Mouse (Mus musculus): ENCODE data around the gene Kcng4. TPM values are rescaled to one million over a fixed set of nuclear protein-coding genes. Genes with fewer than 3 reads are reported as not detected.

Gene Kcng4
- polyA plus RNA-seq, 1 experiment from 2014 or later = 0.49 TPM

DNA sequence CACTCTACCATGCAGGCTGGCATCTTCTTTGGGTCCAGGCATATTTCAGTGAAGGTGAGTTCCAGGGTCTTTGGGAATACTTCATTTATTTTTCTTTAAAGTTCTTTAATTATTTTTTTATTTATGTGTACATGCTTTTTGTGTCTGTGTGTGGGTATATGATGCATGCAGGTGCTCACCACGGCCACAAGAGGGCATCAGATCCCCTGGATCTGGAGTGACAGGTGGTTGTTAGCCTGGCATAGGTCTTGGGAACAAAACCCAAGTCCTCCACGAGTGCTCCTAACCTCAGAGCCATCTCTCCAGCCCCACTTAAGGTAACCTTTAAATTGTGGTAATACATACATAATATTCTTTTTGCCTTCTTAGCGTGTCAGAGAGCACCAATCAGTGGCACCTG lies 10.7 kb upstream of the Kcng4 start:
- Histone ChIP-seq H3K4me3 (ENCODE audit: low read depth, low read length) (no peak overlapping the region), H3K27ac (replicated peaks) (no peak overlapping the region), H3K4me1 (replicated peaks; ENCODE audit: control insufficient read depth, insufficient read depth) (no peaks in the 10 kb centered on the region), H3K9ac (ENCODE audit: low read length) (no peak overlapping the region), H3K36me3 (ENCODE audit: control insufficient read depth, insufficient read depth, low read length) (no peaks in the 10 kb centered on the region), H3K9me3 (ENCODE audit: control insufficient read depth, low read length) (no peaks in the 10 kb centered on the region), H3K4me2 (replicated peaks; ENCODE audit: low read depth) (no peak overlapping the region), H3K27me3 (ENCODE audit: control insufficient read depth, insufficient read depth, low read length) (no peaks in the 10 kb centered on the region)
- TF ChIP-seq CTCF (IDR thresholded peaks at IDR 0.05; ENCODE audit: low read depth) = peak; percentile 45
- no peak for TF ChIP-seq EP300 (optimal IDR thresholded peaks at IDR 0.05)
- no peak for ATAC-seq (ENCODE audit: low FRiP score, low TSS enrichment)
- DNase-seq (ENCODE audit: low spot score) = no peak
- 74% methylated on average over 3 of the region's 3 CpGs for WGBS

DNA sequence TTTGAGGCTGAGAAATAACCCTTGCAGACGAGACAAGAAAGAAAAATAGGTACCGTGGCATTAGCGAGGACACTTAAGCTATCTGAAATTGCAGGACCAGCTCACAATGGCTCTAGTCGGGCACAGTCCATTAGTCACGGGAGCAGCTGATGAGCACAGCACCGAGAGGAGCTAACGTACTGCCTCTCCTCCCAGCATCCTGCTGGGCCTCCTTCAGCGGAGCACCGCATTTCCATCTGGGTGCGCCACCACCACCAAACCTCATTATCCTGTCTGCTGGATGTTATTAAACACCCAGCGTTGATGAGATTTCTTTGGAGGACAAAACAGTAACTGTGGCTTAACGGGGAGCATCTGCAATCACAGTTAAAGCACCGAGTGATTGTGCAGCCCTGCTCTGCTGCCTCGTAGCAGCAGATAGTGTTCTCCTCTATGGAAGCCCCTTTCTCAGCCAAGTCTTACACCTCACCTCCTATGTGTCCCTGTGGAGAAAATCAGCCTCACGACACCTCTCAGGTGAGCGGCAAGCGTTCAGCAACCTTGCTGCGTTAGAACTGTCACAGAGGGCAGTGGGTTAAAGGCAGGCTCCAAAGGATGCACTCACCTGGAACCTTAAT lies 9.6 kb upstream of the Kcng4 start:
- no peaks in the 10 kb centered on the region for H3K4me1 ChIP-seq (replicated peaks; ENCODE audit: control insufficient read depth, insufficient read depth)
- no peaks in the 10 kb centered on the region for H3K27me3 ChIP-seq (ENCODE audit: control insufficient read depth, insufficient read depth, low read length)
- H3K27ac ChIP-seq (replicated peaks) = no peak overlapping the region
- no peak overlapping the region for H3K9ac ChIP-seq (ENCODE audit: low read length)
- ATAC-seq (ENCODE audit: low FRiP score, low TSS enrichment) = no peak
- no peak overlapping the region for H3K4me3 ChIP-seq (ENCODE audit: low read depth, low read length)
- no peak for DNase-seq (ENCODE audit: low spot score)
- TF ChIP-seq CTCF (IDR thresholded peaks at IDR 0.05; ENCODE audit: low read depth) = no peak
- 71% methylated on average over 18 of the region's 18 CpGs for WGBS
- H3K9me3 ChIP-seq (ENCODE audit: control insufficient read depth, low read length) = no peaks in the 10 kb centered on the region
- no peaks in the 10 kb centered on the region for H3K36me3 ChIP-seq (ENCODE audit: control insufficient read depth, insufficient read depth, low read length)
- H3K4me2 ChIP-seq (replicated peaks; ENCODE audit: low read depth) = no peak overlapping the region

DNA sequence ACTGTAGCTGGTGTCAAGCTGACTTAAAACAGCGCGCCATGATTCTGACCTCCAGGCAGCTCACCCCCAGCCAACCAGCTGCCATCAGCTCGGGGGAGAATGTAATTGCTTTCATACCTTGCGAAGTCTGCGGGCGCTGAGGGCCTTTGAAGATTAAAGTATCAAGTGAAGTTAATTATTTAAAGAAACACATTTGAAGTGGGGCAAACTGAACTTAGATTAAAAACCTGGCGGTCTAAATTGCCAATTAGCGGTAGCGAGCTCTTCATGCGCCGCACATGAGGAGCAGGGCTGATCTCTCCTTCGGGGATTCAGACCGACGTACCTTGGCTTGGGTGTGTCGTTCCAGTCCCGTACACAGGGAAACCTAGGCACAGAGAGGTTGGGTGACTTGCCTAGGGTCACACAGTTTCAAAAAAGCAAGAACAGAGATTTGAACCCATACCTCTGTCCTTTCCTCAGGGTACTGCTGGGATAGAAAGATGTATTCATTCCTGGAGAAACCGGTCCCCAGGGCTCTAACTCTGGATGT lies 9.0 kb upstream of the Kcng4 start:
- Histone ChIP-seq H3K36me3 (ENCODE audit: control insufficient read depth, insufficient read depth, low read length) (no peaks in the 10 kb centered on the region), H3K27ac (replicated peaks) (no peak overlapping the region), H3K27me3 (ENCODE audit: control insufficient read depth, insufficient read depth, low read length) (no peaks in the 10 kb centered on the region), H3K4me3 (ENCODE audit: low read depth, low read length) (no peak overlapping the region), H3K4me1 (replicated peaks; ENCODE audit: control insufficient read depth, insufficient read depth) (no peaks in the 10 kb centered on the region), H3K4me2 (replicated peaks; ENCODE audit: low read depth) (no peak overlapping the region), H3K9me3 (ENCODE audit: control insufficient read depth, low read length) (no peaks in the 10 kb centered on the region), H3K9ac (ENCODE audit: low read length) (no peak overlapping the region)
- ATAC-seq (ENCODE audit: low FRiP score, low TSS enrichment) = no peak
- no peak for DNase-seq (ENCODE audit: low spot score)
- TF ChIP-seq CTCF (IDR thresholded peaks at IDR 0.05; ENCODE audit: low read depth) = no peak
- WGBS = 85% methylated on average over 17 of the region's 17 CpGs

DNA sequence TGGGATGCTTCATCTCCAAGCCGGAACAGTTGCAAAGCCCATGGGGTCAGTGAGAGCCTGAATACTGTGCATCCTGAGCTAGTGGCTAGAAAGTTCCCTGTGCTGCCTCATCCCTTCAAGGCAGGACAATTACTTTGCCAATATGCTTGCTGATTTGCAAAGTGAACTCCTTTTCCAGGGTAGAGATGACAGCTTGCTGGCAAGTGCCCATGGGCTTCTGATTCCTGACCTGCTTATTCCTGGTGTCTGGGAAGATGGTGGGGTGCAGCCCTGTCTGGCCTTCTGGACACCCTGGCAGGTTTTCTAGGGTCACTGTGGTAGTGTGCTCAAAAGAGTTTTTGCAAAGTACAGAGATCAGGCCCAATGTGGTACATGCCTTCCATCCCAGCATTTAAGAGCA lies 7.5 kb upstream of the Kcng4 start:
- no peak overlapping the region for H3K27ac ChIP-seq (replicated peaks)
- H3K36me3 ChIP-seq (ENCODE audit: control insufficient read depth, insufficient read depth, low read length) = no peaks in the 10 kb centered on the region
- H3K9me3 ChIP-seq (ENCODE audit: control insufficient read depth, low read length) = no peaks in the 10 kb centered on the region
- TF ChIP-seq EP300 (optimal IDR thresholded peaks at IDR 0.05) (no peak), CTCF (IDR thresholded peaks at IDR 0.05; ENCODE audit: low read depth) (no peak)
- H3K27me3 ChIP-seq (ENCODE audit: control insufficient read depth, insufficient read depth, low read length) = no peaks in the 10 kb centered on the region
- H3K4me2 ChIP-seq (replicated peaks; ENCODE audit: low read depth) = no peak overlapping the region
- 91% methylated on average over 1 of the region's 1 CpGs for WGBS
- ATAC-seq (ENCODE audit: low FRiP score, low TSS enrichment) = no peak
- H3K4me1 ChIP-seq (replicated peaks; ENCODE audit: control insufficient read depth, insufficient read depth) = no peaks in the 10 kb centered on the region
- no peak for DNase-seq (ENCODE audit: low spot score)
- no peak overlapping the region for H3K9ac ChIP-seq (ENCODE audit: low read length)
- H3K4me3 ChIP-seq (ENCODE audit: low read depth, low read length) = no peak overlapping the region

DNA sequence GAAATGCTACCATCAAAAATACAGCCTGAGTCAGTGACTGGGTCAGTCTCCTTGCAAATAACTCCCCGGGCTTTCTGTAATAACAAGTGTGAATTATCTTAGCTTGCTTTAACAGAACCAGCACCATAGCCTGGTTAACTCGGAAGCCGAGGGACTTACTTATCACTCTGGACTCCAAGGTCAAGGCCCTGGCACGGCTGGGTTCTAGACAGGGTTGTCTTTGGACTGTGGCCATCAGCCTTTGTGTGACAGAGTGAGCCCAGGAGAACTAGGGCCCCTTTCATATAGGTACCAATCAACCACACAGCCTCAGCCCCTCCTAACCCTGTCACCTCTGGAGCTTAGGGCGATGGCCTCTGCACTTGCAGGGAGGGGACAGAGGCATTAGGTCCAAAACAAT lies 5.6 kb upstream of the Kcng4 start:
- Histone ChIP-seq H3K9ac (ENCODE audit: low read length) (no peak overlapping the region), H3K4me3 (ENCODE audit: low read depth, low read length) (no peak overlapping the region), H3K4me2 (replicated peaks; ENCODE audit: low read depth) (no peak overlapping the region), H3K27ac (replicated peaks) (no peak overlapping the region), H3K27me3 (ENCODE audit: control insufficient read depth, insufficient read depth, low read length) (no peaks in the 10 kb centered on the region), H3K36me3 (ENCODE audit: control insufficient read depth, insufficient read depth, low read length) (no peaks in the 10 kb centered on the region), H3K9me3 (ENCODE audit: control insufficient read depth, low read length) (no peaks in the 10 kb centered on the region), H3K4me1 (replicated peaks; ENCODE audit: control insufficient read depth, insufficient read depth) (no peaks in the 10 kb centered on the region)
- no peak for DNase-seq (ENCODE audit: low spot score)
- 72% methylated on average over 5 of the region's 5 CpGs for WGBS
- ATAC-seq (ENCODE audit: low FRiP score, low TSS enrichment) = no peak
- TF ChIP-seq EP300 (optimal IDR thresholded peaks at IDR 0.05) (no peak), CTCF (IDR thresholded peaks at IDR 0.05; ENCODE audit: low read depth) (no peak)

DNA sequence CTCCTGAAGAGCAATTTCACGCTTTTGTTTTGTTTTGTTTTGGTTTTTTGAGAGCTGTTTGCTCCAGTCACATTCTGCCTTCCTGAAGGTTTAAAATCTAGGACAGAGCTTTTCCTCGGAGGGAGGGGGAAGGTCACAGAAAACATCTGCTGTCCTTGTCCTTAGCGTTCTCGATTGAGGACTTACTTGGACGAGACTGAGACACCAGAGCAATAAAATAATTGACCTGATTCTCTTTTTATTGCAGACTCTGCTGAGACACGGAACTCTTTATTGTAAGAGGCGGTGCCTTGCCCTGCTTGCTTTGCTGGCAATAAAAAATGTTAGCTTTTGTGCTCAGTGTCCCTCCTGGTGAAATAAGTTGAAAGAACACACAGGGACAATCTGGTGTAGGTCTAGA lies 4.3 kb upstream of the Kcng4 start:
- ATAC-seq (ENCODE audit: low FRiP score, low TSS enrichment) = no peak
- 53% methylated on average over 7 of the region's 7 CpGs for WGBS

More for the DNA sequence above, 4.3 kb upstream of the Kcng4 start:
- Histone ChIP-seq H3K4me1 (replicated peaks; ENCODE audit: control insufficient read depth, insufficient read depth) (no peaks in the 10 kb centered on the region; the same call in 1 of the 2 replicates), H3K36me3 (ENCODE audit: control insufficient read depth, insufficient read depth, low read length) (no peaks in the 10 kb centered on the region), H3K4me2 (replicated peaks; ENCODE audit: low read depth) (no peak overlapping the region), H3K4me3 (ENCODE audit: low read depth, low read length) (no peak overlapping the region), H3K9me3 (ENCODE audit: control insufficient read depth, low read length) (no peaks in the 10 kb centered on the region), H3K27me3 (ENCODE audit: control insufficient read depth, insufficient read depth, low read length) (no peaks in the 10 kb centered on the region), H3K27ac (replicated peaks) (no peak overlapping the region), H3K9ac (ENCODE audit: low read length) (no peak overlapping the region)
- no peak for DNase-seq (ENCODE audit: low spot score)
- no peak for TF ChIP-seq EP300 (optimal IDR thresholded peaks at IDR 0.05)
- TF ChIP-seq CTCF (IDR thresholded peaks at IDR 0.05; ENCODE audit: low read depth) = no peak
